Mouse (Mus musculus) kidney, adult 8-10 months (tissue): ENCODE measurements around the gene Sipa1l1.
"Not testable (repeated sequence)": the region's sequence is repeated elsewhere in the genome, so short reads cannot be mapped to it uniquely, and the experiment has no call there.

Source experiments
- DNase-seq, 2 experiments: peaks; one replicate each; pipeline ENCODE4 v3.0.0; 2022

Sipa1l1 gene

DNA sequence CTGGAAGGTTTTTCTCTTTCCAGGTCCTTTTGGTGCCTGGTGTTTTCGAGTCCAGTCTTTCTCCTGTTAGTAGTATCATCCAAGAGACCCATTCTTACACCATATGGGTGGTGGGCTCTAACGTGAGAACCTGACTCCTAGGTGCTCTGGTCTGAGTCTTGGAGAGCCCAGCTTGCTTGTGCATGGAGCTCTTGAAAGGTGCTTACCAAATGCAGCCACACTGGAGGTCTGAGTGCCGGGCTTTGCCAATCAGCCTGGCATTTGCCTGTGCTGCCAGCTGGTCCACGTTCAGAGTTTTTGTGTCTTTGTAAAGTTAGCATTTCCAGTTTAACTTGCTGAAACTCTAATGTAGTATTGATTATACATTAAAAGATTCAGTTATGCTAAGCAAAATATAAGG, 9.5 kb downstream of the Sipa1l1 start:
- no peak for DNase-seq

DNA sequence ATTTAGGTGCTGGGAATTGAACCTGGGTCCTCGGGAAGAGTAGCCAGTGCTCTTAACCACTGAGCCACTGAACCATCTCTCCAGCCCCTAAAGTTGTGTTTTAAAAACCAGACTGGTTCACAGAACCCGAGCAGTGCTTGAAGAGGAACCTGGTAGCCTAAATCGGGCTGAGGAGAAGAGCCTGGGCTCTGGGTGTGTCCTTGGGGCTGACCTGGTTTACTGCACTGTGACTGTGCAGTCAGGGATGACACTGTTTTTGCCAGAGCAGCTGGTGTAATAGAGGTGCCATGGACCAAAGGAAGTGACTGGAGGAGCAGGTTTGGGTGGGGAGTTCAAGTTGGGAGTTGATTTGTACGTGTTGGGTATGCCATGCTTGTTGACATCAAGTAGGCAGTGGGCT, 10.5 kb downstream of the Sipa1l1 start:
- DNase-seq, result no peak

DNA sequence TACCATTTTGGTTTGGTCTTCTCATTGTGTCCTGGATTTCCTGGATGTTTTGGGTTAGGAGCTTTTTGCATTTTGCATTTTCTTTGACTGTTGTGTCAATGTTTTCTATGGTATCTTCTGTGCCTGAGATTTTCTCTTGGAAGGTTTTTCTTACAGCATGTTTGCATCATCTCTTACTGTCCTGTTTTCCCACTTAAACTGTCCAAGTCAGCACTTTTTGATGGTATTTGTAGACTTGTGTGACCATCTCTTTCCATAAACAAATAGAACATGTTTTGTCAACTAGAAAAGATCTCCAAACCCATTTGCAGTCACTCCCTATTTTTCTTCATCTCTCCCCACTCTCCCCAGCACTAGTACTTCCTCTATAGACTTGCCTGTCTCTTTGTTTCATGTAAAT, 17.0 kb downstream of the Sipa1l1 start:
- not testable (repeated sequence) for DNase-seq

DNA sequence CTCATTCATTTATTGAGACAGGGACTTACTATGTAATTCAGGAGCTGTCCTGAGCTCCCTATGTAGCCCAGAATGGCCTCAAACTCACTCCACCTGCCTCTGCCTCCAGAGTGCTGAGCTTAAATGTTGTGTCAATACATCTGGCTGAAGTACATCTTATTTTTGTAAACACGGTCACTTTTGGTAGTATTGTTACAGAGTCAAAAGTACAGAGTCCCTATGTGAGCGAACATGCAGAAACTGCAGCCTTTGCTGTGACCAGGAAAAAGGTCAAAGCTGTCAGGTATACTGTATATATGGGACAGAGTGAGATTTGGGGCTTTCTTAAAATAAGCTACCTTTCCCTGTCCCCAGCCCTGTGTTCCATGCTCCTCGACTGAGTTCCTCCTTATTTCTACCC, 17.6 kb downstream of the Sipa1l1 start:
- DNase-seq, result no peak

DNA sequence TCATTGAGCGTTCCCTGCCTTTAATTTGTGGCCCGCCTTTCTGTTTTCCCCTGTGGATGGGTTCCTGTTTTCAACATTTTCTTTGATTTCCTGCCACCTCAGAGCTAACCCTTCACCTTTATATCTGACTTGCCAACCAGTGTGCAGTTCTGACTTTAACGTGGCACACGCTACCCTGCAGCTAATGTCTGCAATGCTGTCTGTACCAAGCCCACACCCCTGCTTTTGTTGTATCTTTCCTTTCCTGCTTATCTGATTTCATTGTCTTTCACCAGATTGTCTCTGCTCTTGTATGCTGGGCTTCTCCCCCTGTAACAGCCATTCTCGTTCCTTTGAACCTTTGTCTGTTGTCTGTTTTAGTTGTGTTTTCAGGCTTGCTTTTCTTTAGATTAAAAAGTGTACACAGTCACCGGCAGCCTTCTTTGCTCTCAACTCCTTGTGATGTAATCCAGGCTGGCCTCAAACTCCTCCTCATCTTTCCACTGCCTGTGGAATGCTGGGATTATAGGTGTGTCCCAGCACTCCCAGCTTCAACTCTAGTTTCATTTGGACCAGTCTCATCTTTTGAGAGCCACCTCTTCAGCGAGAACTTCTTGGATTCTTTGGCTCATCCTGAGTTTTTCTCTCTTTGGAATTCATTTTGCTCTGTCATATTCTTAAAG, 18.2 kb downstream of the Sipa1l1 start:
- no peak for DNase-seq

DNA sequence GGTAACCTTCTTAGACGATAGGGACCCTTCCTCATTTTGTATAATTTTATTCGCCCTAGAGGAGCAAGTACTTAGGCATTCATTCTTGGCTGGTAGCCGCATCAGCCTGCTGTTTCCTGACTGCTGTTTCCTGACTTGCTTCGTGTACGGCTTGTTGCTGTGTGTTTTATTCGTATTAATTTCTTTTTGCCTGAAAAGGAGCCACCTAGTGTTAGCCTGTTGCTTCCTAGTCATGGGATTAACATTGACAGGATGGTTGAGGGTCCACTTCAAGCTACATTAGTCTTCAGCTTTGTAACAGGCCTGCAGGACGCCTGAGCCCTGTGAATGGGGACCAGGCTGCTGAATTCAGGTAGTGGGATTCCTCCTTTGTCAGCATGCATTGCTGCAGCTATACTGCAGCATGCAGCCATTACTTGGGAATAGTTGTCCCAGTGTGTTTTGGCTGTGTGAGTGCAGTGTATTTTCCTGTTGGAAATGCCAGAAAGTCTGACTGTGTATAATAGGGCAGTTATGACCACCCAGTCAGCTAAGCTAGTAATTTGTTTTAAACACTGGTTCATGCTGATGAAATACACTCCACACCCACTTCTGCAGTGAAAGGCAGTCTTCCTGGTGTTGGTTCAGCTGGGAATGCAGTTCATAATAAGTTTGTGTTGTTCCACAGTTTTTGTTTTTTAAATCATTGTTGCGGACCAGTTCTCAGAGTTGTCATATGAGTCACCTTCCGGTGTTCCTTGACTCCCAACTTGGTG, 19.4 kb downstream of the Sipa1l1 start:
- DNase-seq, result no peak

DNA sequence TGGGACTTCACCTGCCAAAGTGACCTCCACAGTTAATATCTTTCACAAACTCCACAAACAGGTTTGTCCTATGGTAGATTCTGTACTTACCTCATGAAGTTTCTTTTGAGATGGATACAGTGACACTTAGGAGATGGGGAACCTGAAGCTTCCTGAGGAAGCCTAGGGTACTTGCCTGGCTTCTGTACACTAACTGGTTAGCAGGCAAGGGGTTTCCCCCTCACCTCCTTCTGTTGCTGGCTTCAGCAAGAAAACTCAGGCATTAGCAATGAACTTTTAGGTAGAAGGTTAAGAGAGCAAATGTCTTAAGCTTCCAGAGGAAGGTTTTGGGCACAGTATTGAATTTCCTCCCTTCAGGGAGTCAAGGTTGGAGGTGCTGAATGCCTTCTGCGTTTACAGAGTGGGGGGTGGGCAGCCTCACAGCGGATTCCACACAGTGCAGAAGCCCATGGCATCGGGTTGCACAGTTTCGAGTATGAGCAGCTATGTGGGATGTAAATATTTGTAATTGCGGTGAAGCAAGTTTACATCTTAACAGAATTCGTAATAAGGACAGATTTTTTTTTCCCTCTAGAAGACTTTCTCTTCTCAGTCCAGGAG, 20.1 kb downstream of the Sipa1l1 start:
- DNase-seq, result no peak

DNA sequence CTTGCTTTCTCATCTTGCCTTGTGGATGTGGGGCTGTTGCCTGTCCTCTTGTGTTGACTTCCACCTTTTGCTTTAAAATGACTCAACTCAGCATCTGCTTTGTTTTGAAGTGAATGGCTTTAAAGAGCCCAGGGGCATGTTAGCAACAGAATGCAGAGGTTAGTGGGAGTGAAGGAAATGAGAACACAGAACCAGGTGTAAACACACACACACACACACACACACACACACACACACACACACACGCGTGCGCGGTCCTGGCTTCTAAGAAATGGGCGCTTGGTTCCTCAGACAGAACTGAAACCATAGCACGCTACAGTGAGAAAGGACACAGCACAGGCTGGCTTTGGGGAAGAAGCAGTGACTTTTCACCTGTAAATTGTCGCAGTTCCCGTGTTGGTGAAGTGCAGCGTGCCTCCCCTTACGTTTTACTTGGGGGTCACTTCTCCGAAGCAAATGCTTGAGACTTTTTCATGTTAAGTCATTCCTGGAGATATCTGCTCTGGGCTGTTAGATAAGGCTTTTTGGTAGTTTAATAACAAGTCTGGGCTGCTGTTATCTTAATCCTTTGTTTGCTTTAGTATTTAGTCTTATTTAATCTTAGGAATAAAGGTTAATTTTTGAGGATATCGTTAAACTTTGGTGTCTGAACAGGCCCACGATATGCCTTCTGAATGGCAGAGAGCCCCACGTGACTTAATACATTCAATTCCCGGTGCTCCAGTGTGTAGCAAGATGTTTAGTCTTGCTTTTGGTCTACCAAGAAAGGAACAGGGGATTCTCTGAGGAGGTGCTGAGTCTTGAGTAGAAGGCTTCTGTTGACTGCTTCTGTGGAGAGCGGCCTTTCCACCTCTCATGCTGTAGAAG, 20.8 kb downstream of the Sipa1l1 start:
- DNase-seq, result no peak

DNA sequence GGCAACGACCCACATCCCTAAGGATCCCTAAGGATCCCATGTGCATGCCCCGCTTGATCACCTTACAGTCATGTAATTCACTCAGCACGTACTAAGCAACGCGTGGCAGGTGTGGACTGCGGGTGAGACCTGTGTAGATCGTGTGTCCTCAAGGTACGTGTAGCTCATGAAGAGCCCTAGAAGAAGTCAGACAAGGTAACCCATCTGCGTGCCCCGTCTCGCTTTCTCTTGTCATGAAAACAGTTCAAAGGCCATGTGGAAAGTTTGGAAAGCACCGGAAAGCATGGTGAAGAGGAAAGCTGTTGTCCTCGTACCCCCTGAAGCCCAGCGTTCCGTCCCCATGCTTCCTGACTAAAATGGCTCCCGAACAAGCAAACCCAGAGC, 21.5 kb downstream of the Sipa1l1 start:
- no peak for DNase-seq

DNA sequence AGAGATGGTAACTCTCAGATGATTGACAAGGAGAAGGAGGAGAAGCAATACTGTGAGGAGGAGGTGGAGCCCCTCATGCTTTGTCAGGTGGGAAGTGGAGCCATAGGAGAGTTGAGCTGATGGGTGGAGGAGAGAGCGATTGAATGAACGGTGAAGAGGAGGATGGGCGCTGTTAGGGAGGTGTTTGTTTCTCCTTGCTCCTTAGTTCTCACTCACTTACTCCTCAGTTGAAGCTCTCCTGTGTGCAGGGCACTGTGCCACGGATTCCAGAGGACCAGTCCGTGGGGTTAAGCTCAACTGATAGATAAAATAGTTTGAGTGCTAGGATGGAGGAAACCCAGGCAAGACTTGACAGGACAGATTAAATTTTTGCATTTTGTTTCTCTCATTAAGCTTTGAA, 22.6 kb downstream of the Sipa1l1 start:
- DNase-seq, result no peak

DNA sequence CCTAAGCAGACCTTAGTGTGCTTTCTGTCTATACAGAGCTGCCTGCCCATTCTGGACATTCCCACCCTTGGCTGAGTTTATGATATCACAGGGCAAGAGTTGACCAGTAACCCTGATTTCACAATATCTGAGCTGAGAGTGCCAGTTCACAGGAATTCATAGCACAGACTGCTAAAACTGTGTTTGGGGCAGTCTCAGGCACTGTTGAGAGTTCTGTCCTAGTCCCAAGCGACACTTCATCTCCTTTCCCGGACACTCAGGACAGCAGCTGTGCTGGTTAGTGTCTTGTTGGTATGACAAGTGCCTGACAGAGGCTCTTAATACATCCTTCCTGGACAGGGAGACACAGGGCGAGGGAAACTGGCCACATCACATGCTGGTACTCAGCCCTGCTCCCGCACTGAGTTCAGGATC, 23.5 kb downstream of the Sipa1l1 start:
- peak; percentile 55 to 74 for DNase-seq

DNA sequence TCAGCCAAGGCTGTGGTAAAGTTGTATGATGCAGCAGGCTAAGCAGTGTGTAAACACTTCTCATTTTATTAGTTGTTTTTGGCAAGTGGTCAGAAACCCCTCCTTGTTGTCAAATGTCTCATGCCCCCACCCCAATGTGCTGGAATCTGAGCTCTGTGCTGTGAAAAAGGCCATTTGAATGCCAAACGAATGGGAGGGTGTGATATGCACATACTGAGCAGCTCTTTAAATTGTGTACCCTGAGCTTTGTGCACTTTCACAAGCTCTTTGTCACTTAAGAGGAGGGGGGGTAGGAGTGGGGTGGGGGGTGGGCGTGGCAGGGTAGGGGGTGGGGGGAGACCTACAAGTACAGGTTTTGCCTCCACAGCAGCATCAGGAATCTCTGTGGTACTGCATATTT, 24.4 kb downstream of the Sipa1l1 start:
- DNase-seq, result no peak

DNA sequence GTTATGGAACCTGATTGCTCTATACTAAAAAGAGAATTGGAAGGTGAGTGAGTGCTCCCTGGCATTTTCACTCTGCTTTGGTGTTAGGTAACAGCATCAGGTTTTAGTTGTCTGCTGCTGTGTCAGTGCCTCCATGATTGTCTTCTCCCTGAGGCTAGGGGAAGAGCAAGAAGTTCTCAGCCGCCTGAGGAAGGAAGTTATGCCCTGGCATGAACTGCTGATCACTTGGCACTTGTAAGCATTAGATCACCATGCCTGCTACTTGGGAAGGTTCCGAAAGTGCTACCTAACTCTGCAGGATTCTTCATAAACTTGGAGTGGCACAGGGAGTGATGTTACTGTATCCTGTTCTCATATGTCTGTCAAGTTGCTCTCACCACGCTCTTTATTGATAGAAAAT, 25.8 kb downstream of the Sipa1l1 start:
- DNase-seq, result no peak

DNA sequence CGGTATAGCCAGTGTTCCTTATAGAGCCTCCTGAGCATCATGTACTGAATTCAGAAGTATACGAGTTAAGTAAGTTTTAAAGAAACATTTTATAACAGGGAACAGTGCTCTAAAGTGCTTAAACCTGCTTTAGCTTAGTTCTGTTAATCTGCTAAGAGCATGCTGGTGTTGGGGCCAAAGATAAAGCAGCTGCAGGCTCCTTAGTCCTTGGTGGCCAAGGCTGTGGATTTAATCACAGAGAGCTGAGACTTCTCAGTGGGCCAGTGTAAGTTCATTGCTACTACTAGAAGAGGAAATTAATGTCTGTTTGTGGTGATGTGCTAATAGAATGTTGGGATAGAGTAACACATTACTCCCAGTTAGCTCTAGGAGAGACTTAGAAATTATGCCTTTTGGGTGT, 27.1 kb downstream of the Sipa1l1 start:
- DNase-seq, result no peak

DNA sequence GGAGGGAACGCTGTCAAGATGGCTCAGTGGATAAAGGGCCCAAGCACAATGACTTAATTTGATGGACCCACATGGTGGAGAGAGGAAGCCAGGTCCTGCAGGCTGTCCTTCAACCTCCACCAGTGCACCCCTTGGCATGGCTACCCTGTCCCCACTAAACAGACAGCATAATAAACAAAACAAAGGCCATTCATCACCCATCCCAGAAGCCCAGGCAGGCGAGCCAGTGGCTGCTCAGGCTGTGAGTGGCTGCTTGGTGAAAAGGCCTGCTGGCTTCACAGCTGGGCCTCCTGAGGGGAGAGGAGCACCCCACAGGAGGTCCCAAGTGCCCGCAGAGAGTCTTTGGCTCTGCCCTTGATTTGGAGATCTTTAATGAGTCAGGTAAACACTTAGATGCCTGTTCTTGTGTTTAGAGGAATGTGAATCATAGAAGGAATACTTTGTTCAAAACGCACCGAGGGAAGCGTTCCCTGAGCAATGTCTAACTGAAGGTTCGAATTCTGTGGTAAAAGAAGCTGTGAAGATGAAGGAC, 27.6 kb downstream of the Sipa1l1 start:
- DNase-seq, result no peak

DNA sequence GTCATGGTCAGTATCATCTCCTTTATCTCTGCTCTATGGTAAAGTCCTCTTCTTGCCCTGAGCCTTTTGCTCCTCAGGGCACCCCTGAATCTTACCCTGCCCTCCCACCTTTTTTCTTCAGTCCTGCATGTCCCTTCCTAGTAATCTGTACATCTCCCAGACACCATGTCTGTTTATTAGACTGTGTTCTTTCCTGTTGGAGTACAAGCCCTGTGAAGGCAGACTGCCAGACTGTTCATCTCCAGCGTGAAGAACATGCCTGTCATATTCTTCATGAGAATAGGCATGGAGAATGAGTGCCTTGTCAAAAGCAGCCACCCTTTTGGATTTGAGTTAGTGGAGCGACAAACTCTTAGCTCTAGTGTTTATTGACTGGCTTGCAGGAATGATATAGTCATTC, 28.1 kb downstream of the Sipa1l1 start:
- DNase-seq, result no peak

DNA sequence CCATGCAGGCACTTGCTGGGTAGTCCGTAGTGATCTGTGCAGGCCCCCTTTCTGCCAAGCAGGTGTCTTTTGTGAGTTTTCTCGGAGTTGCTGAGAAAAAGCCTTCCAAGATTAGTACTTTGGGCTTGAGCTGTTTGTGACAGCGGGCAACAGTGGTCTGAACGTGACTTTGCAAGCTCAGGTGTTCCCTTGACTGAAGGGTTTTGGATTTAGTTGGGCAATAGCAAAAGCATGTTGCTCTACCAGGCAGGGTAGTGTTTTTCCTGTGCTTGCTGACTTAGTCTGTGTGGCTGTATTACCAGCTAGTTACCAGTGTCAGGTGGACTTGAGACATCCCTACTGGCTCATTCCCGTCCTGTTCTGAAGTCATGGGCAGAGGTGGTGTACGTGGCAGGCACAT, 30.2 kb downstream of the Sipa1l1 start:
- DNase-seq, result no peak

DNA sequence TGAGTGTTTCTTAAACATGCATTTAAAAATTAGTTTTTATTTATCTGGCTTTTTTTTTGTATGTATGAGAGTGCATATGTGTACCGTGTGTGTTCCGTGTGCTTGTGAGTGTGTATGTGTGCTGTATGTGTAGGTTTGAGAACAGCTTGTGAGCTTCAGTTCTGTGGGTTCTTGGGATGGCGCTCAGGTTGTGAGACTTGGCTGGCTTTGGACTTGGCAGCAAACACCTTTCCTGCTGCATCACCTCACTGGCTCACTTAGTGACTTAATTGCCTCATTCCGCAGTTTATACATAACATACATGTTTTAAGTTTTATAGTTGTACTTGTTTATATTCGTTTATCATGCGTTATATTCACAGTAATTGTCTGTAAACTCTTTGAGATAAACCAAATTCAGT, 35.0 kb downstream of the Sipa1l1 start:
- DNase-seq, result no peak

DNA sequence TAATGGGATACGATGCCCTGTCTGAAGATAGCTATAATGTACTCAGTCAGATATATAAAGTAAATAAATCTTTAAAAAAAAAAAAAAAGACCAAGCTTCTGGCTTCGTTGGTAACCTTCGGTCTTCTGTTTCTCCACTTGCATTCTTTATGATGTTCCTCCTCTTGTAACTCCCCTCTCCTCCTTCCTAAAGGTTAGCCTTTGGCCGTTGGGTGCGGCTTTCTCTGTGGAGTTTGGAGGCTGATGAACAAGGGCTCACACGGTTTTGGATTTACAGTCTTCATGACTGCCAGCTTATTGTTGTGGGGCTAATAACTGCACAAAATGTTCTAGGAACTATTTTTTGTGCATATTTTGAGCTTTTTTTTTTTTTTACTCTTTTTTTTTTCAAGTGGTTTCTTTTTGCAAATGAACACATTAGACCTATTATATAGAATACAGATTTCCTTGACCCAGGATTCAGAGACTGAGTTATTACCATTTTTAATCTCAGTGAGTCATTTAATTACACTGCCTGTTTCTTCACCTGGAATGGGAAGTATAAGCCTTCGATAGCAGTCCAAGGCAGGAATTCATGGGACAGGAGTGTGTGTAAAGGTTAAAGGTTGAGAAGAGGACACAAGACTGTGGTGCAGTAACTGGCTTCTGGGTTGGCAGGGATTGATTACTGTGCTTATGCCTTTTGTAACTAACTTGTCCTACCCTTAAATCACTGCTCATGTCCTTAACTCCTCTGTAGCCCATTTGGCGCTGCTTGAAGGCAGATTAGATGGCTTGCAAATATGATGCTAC, 37.9 kb downstream of the Sipa1l1 start:
- no peak for DNase-seq

DNA sequence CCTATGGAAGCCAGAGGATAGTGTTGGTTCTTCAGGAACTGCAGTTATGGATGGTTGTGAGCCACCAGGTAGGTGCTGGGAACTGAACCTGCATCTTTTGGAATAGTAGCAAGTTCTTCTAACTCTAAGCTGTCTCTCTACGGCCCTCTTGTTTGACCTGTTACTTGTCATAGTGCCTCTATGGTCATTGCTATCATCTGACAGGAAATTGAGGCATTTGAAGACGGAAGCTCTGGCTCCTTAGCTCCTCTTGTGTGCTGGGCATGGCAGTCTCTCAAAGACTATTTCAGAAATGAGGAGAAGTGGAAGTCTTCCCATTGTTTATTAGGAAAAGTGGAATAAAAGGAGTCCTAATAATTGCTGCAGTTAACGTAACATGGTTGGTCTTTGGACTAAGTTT, 38.9 kb downstream of the Sipa1l1 start:
- DNase-seq, result no peak

DNA sequence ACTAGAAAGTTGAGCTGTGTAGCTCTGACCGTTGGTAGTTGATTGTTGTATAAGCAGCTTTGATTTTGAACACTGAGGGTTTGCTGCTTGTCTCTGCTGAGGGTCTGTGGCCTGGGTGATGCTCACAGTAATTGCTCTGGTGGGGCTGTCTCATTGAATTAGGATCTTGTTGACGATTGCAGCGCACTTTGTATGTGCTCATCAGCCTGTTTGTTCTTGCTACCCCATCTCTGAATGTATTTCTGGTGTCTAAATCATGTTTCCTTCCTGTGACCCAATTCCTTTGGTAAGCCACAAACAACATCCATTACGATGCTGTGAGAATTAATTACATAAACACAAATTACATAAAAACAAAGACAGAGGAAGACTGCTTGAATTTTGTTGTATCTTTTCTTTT, 39.5 kb downstream of the Sipa1l1 start:
- DNase-seq, result no peak

DNA sequence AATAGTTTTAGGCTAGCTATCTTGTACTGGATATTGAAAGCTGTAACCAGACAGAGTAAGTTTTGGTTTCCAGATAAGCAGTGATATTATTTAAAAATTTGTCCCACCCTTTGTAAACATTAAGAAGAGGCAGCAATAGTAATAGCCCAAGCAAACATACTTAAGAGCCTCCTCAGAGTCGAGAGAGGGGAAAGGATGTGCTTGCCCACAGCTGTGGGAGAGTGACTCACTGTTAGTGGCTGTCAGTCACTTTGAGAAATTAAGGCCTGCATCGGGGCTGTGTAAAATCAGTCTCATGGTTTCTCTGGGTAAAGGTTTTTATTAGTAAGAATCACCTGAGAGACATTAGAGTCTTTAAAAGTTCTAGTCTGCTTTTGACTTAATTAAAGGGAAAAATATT, 40.6 kb downstream of the Sipa1l1 start:
- DNase-seq, result no peak
